Mouse (Mus musculus) stomach, postnatal 0 days (tissue): ENCODE measurements at regions not wholly inside any gene's neighbourhood (a gene's known extent, or its start where the extent isn't known, plus 50 kb on each side); places are given as distances from the start of the nearest gene placed in this dataset.

Experiments
- CTCF ChIP-seq: IDR thresholded peaks from 2 replicates; pipeline ENCODE4 v1.5.1; 2016; ENCODE audit warnings: antibody characterized with exemption, low read depth, mild to moderate bottlenecking, moderate library complexity
- EP300 ChIP-seq: optimal IDR thresholded peaks from 2 replicates; pipeline ENCODE3; 2016; ENCODE audit warnings: antibody characterized with exemption

- TF ChIP-seq CTCF (no peak), EP300 (no peak)
Observed at GRCm38 (mm10) chr10:68976443-68977025, 174.7 kb upstream of the Rhobtb1 start.
